Comparison of ENCODE assay signal across 25 mouse cellular contexts in genomic region chr1:34853786-34854185, GRCm38 (mm10).
"Had no signal": no experiment of that assay in that cellular context is flagged by ENCODE, and none has a peak within 500 bp of the region (broad histone marks: within the 10 kb centered on the region; RNA-seq: fewer than 3 reads in every experiment).

No protein-coding gene starts in this region.

- H3K27me3 ChIP-seq: heart, embryonic 12.5 days; heart, embryonic 13.5 days; heart, embryonic 15.5 days; hindbrain, embryonic 12.5 days; hindbrain, embryonic 13.5 days; hindbrain, embryonic 15.5 days; intestine, embryonic 15.5 days; kidney, embryonic 15.5 days had no signal

- DNase-seq: heart, postnatal 10 days; heart, postnatal 14 days; heart, postnatal 36 days; heart, postnatal 4 days; kidney, adult 11 months; kidney, adult 18-20 months; kidney, postnatal 10 days; kidney, postnatal 14 days; layer of hippocampus, adult 9-11 months; layer of hippocampus, postnatal 36 days had no signal

- H3K4me3 ChIP-seq: heart, embryonic 10.5 days; heart, embryonic 12.5 days; heart, embryonic 13.5 days; heart, embryonic 15.5 days; hindbrain, embryonic 10.5 days; hindbrain, embryonic 12.5 days; hindbrain, embryonic 13.5 days; hindbrain, embryonic 15.5 days; intestine, embryonic 15.5 days; kidney, embryonic 15.5 days; layer of hippocampus, adult 2 months; left cerebral cortex, adult 2 months had no signal

- H3K36me3 ChIP-seq: heart, embryonic 12.5 days; heart, embryonic 13.5 days; heart, embryonic 15.5 days; hindbrain, embryonic 10.5 days; hindbrain, embryonic 12.5 days; hindbrain, embryonic 15.5 days; intestine, embryonic 15.5 days; kidney, embryonic 15.5 days had no signal

- H3K27ac ChIP-seq: hindbrain, embryonic 10.5 days; hindbrain, embryonic 12.5 days; hindbrain, embryonic 13.5 days; hindbrain, embryonic 14.5 days; hindbrain, postnatal 0 days; intestine, embryonic 15.5 days; kidney, embryonic 15.5 days; kidney, postnatal 0 days; layer of hippocampus, adult 2 months; left cerebral cortex, adult 2 months had no signal
